Mouse (Mus musculus) mature B cell (primary cell): ENCODE data around the gene Has1.
"Not testable (repeated sequence)": the region's sequence is repeated elsewhere in the genome, so short reads cannot be mapped to it uniquely, and the experiment has no call there.

Experiments used
- in situ Hi-C: fragments of 300-500 bp; cut with MboI; formaldehyde crosslinking; loops from 2 replicates; pipeline ENCODE4 v1.14.3; 2019

Has1 gene

DNA sequence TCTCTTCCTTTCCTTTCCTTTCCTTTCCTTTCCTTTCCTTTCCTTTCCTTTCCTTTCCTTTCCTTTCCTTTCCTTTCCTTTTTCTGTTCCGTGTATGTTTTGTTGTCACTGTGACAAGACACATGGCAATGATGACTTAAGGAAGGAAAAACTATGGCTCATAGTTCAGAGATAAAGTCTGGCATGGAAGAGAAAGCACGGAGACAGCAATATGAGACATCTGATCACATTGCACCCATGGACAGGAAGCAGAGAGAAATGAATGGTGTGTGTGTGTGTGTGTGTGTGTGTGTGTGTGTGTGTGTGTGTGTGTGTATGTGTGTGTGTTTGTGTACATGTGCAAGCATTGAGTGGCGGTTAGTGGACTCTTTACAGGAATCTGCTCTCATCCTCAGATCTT lies 10.4 kb downstream of the Has1 start:
- in situ Hi-C loops = not testable (repeated sequence)

GRCm38 (mm10) chr17:17843534-17844261 lies 11.3 kb downstream of the Has1 start:
- in situ Hi-C loops = no loop called here

- in situ Hi-C loops = no loop called here
Measured at GRCm38 (mm10) chr17:17840796-17841195, 14.2 kb downstream of the Has1 start.

DNA sequence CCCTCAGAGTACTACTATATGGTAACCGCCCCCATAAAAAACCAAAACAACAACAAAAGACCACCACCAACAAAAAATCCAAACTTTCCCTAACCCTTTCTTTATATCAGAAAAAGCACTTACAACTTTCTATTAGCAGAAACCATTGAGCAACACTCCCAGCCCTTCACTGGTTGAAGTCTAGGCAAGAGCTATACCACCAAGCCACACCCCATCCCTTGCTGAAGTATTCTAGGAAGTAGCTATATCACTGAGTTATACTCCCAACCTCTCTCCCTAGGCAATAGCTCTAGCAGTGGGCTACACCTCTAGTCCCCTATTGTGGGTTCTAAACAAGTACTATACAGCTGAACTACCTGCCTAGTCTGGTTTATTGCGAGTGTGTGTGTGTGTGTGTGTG lies 15.7 kb downstream of the Has1 start:
- in situ Hi-C loops = no loop called here

- in situ Hi-C loops = no loop called here
Measured at GRCm38 (mm10) chr17:17837919-17838701, 16.9 kb downstream of the Has1 start.

- in situ Hi-C loops = no loop called here
Measured at GRCm38 (mm10) chr17:17837426-17837825, 17.6 kb downstream of the Has1 start.

DNA sequence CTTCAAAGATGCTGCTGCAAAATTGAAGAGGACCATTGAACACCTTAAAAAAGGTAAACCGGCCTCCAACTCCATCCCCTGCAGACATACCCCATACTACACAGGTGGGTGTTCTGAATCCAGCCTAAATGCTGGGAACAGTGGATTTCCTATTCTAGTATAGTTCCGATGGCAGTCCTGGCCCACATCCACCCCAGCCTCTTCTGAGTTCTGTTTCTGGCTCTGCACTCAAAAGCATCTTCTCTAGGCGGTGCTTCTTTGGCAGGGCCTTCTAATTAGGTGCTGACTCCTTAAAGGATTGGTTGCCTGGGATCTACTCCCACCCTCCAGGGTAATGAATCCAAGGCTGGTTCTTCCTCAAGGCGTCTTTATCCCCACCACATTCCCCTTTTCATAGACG lies 18.9 kb downstream of the Has1 start:
- in situ Hi-C loops = no loop called here

DNA sequence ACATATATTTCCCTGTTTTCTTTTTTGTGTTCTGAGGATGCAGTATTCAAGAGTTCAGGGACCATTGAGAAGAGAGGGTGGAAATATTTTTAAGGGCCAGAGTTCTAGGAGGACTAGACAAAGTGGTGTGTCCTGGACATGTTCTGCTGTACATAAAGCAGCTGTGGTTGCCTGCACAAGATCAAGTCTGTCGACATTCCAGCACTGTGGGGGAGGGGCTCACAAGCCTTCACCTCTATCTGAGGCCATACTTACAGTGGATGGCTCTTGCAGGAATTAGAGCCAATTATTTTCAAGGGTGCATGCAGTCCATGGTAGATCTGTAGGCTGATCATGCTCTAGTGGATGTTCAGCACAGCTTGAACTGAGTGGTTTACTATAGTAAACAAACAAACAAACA lies 20.1 kb downstream of the Has1 start:
- in situ Hi-C loops = no loop called here

DNA sequence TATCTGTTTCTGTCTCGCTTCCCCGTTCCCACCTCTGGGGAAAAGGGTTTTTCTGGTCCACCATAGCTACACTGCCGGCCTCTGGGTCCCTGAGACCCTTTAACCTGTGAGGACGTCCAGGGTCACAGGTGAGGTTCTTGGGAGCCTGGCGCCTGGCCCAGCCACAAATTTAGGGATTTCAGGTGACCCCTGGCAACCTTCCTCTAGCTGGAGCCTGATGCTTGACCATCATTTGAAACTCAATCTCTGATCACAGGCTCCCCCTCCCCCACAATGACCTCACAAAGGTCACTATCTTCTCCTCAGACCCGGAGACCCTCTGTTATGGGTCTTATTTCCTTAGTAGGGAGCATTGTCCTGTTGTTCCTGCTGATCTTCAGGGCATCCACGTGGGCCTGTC lies 24.3 kb downstream of the Has1 start:
- in situ Hi-C loops = no loop called here

DNA sequence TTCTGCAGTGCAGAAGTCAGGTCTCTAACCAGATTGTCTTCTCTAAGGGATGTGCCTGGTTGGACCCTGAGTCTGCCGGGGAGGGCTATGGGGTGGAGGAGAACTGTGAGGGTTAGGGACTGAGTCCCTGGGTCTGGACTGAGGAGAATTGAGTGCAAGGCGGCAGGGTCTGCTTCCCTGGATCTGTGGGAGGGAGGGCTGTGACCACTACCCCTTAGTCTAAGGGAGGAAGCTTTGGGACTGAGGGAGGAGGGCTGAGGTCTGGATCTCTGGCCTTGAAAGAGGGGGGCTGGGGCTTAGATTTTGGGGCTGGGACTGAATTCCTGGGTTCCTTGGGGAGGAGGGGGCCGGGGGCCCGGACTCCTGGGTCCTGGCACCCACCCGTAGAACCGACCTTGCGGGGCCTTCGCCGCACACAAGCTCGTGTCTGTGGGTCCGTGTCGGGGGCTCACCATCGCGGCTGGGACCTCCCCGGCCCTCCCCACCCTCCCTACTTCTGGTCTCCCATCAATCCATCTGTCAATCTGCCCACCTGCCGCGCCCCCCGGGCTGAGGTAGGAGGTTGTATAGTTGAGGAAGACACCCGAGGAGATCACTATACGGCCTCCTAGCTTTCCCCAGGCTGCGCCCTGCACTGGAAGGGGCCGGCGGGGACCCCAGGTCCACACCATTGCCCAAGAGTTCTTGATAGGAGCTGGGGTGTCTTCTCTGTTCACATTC lies 25.0 kb downstream of the Has1 start:
- in situ Hi-C loops = no loop called here

DNA sequence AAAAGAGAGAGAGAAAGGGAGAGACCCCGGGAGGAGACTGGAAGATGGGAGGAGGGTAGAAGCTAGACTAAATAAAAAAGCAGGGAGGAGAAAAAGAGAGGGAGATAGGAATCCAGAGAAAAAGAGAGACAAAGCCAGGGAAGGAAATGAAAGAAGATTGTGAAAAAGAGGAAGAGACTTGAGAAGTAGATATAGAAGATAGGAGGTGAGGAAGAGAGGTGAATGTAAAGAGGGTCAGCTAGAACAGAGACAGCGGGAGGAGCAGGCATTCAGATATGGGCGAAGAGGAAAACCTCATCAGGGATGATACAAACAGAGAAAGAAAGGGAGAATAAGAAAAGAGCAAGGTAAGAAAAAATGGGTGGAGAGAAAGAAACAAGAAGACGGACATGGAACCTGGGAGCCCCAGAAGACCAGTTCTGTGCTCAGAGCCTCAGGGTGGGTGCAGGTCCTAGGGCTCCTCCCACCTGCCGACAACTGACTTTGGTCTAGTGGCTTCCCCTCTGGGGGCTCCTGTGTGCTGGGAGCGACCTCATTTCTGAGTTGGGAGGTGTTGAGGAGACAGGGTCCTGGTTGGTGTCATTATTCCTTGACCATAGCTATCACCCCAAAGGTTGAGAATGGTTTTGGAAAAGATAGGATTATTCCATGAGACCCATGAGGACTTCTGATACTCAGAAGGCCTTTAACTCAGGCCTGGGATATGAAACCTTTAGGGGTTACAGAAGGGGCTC lies 25.8 kb downstream of the Has1 start:
- in situ Hi-C loops = no loop called here

- in situ Hi-C loops = no loop called here
Measured at GRCm38 (mm10) chr17:17828191-17828981, 26.6 kb downstream of the Has1 start.

DNA sequence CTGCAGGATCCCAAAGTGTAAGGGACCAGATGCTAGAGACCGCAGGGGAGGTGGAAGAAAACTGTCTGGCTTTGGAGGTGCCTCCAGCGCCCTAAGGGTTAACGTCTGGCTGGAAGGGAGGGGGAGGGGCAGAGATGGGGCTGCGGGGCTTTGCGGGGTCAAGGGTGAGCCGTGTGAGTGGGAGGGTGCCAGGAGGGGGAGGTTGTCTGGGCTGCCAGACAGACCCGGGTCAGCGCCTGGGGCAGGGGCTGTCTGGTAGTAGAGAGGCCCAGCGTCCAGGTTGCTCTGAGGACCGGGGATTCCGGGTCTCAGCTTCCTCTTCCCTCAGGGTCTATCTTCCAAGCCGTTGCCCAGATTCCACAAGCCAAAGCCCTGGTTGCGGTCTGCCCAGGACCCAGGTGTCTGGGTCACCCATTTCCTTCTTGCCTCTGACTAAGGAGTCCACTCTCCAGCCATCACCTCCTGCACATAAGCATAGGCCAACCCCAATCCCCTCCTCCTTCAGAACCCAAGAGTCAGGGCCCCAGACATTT lies 27.3 kb downstream of the Has1 start:
- in situ Hi-C loops = no loop called here

DNA sequence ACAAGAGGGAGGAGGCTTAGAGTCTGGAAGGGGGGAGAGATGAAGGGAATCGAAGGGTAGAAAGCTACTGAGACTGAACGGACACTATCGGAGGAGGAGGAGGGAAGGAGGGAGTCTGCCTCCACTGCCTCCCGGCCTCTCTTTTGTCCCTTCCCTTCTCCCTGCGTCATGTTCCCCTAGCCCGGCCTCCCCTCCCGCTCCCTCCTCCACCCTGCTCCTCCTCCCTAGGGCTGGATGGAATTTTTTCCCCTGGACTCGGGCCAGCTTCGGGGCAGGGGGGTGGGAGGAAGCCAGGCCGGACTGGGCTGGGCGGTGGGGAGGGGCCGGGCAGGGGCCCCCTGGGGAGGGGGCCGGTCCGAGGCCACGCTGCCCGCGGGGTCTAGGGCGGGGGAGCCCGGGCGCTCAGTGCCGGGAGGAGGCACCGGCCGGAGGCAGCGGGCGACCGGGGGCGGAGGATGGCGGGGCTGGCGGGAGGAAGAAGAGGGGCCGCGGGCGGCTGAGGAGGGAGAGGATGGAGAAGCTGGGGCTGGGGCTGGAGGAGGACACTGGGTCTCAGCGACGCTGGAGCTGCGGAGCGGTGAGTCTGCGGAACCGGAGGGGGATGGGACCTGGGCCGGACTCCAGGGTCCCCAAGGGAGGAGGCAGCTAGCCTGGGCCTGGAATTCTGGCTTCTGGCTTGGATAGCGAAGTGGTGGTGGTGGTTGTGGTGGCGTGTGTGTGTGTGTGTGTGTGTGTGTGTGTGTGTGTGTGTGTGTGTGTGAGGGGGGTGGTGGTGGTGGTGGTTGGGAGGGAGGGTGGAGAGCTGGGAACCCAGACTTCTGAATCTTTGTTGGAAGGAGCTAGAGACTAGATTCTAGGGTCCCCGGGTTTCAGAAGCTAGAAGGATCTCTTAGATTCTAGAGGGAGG lies 28.0 kb downstream of the Has1 start, which contains the start of gene Spaca6:
TSS of gene Spaca6 (plus strand) at position 408 of the 907 bp plus-strand sequence.
- in situ Hi-C loops = no loop called here

DNA sequence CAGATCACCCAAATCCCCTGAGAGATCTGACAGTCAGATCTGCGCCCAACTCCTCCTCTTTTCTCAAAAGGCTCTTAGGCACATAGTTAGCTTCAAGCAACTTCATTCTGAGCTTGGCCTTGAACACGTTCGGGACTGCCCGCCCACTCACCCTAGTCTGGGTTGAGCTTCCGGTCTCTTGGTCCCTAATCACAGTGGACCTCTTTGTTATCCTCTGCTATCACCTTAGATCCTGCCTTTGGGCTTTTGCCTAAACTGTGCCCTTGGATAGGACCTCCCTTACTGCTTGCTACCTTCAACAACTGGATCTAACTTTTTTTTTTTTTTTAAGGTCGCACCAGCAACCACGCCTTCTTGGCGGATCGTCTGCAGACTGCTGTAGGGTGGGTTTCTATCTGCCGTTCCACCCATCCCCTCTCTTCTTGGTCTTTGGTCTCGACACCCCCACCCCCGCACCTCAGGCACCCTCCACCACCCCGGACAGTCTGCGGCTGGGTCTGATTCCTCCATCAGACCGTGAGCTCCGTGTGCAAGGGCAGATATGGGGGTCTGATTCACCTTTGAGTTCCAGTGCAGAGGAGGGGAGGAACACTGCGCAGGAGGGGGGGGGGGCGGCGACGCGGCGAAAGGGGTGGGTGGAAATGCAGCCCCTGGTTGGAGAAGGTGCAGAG lies 28.9 kb downstream of the Has1 start:
- in situ Hi-C loops = no loop called here

DNA sequence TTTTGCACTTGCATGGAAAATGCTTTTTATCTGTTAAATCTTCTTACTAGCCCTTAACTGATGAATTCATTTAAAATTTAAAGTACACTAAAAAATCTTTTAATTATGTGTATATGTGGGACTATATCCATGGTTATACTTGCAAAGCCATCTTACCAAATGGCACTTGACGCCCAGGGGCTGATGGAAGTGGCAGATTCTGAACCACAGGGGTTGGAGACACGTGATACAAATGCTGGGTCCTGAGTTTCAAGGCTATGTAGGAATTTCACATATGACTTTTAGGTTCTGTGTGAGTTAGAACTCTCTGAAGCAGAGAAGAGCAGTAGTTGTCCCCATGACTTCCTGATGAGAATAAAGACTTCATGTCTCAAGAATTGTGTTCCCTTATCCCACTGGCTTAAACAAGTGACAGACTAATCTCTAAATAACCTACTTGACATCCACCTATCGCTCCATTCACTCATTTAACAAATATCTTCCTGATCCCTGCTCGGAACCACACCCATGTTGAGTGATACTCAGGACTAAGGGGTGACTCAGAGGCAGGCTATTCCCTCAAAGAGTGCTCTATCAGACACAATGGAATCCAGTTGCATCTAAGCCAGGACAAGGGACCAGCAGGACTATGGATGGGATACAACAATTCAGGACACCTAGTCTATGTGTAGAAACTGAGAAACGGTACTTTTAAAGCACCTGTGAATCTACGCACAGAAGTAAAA lies 31.2 kb downstream of the Has1 start:
- in situ Hi-C loops = no loop called here

DNA sequence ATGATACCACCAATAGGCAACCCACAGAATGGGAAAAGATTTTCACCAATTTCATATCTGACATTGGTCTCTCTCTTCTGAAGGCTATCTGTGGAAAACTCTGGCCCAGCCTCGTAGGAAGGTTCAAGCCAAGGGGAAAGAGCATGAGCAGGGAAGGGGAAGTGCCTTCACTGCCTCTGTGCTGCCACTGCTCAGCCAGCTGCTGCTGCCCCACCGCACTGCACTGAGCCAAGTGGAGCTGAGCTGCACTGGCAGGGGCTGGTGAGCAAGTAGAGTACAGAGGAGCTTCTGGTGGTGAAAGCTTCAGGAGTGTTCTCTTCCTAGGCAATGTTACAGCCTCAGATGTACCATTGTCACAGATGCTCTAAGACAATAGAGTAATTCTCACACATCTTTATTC lies 59.5 kb downstream of the Has1 start:
- in situ Hi-C loops = no loop called here
